ENCODE assay signal across 9 mouse cellular contexts in the genomic region with DNA sequence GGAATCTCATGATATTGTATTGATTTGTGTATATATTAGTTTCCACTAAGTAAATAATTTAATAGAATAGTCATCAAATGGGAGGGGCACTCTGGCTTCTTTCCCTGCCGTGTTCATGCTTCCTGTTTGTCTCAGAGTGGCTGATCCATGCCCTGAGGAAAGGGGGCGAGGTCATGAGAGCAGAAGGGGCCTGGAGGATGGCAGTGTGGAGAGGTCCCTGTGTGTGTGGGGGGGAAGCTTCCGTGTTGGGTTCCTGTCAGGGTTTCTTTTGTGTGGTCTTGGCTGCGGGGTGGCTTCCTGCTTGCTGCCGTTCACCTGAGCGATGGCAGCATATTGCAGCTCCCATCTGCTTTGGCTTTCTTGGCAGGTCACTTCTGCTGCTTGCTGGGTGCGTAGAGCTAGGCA.
A peak's percentile ranks its signal among the peaks of the same experiment; 100 is the strongest.
DNase-seq lines count a peak whose midpoint lies in the region; ATAC-seq lines count a peak whose summit lies in the region.
"Had no signal": no experiment of that assay in that cellular context is flagged by ENCODE, and none has a peak within 500 bp of the region (broad histone marks: within the 10 kb centered on the region; RNA-seq: fewer than 3 reads in every experiment).

No protein-coding gene starts in this region.

- 0 out of 2 replicates have a peak, but pooled peaks cover 3% of the 10 kb centered on the region for H3K36me3 ChIP-seq in limb, embryonic 13.5 days
- no peaks in the 10 kb centered on the region for H3K36me3 ChIP-seq in limb, embryonic 10.5 days
- H3K36me3 ChIP-seq: hindbrain, embryonic 15.5 days; midbrain, embryonic 10.5 days had no signal

- H3K27me3 ChIP-seq in limb, embryonic 13.5 days, result no peaks in the 10 kb centered on the region
- H3K27me3 ChIP-seq in limb, embryonic 10.5 days (ENCODE audit: low read depth, poor library complexity, severe bottlenecking), result no peaks in the 10 kb centered on the region
- H3K27me3 ChIP-seq: hindbrain, embryonic 15.5 days had no signal

- 67% methylated on average over 7 of the region's 7 CpGs for WGBS in limb, embryonic 13.5 days
- WGBS in limb, embryonic 10.5 days, result 80% methylated on average over 7 of the region's 7 CpGs

- peak overlapping the region; percentile 5; the same call in 1 of the 2 replicates for H3K9ac ChIP-seq in limb, embryonic 13.5 days
- H3K9ac ChIP-seq: hindbrain, embryonic 15.5 days had no signal

- no peak overlapping the region for H3K27ac ChIP-seq in limb, embryonic 13.5 days
- H3K27ac ChIP-seq in limb, embryonic 10.5 days, result no peak overlapping the region
- H3K27ac ChIP-seq: hindbrain, embryonic 15.5 days had no signal

- no peaks in the 10 kb centered on the region for H3K9me3 ChIP-seq in limb, embryonic 13.5 days
- no peaks in the 10 kb centered on the region for H3K9me3 ChIP-seq in limb, embryonic 10.5 days (replicated peaks)
- H3K9me3 ChIP-seq: hindbrain, embryonic 15.5 days; midbrain, embryonic 10.5 days had no signal

- H3K4me3 ChIP-seq in limb, embryonic 13.5 days, result no peak overlapping the region
- H3K4me3 ChIP-seq in limb, embryonic 10.5 days, result no peak overlapping the region
- H3K4me3 ChIP-seq: hindbrain, embryonic 15.5 days; midbrain, embryonic 10.5 days had no signal

- peaks cover 64% of the 10 kb centered on the region for H3K4me1 ChIP-seq in limb, embryonic 13.5 days
- H3K4me1 ChIP-seq in limb, embryonic 10.5 days, result peaks cover 31% of the 10 kb centered on the region

- ATAC-seq in limb, embryonic 13.5 days (ENCODE audit: low FRiP score, low read depth), result no peak
- peak; percentile 69 for ATAC-seq in inflammation-experienced regulatory T-cells, adult 6 months

- DNase-seq in limb, embryonic 10.5 days (ENCODE audit: low spot score), result no peak
- DNase-seq in cerebellum, adult 18-20 months, result peak; percentile 78 to 82
- DNase-seq in thymus, postnatal 25 days, result peak; percentile 86
- DNase-seq in frontal cortex, postnatal 10 days (ENCODE audit: low spot score in 2 of 2), result no peak
- DNase-seq in testis, postnatal 14 days (ENCODE audit: low spot score), result no peak

- H3K4me2 ChIP-seq in limb, embryonic 13.5 days (replicated peaks), result no peak overlapping the region
- H3K4me2 ChIP-seq: hindbrain, embryonic 15.5 days had no signal

Comparison
In these comparisons a context has a peak if more than half of its experiments do, and no peak if none do; other contexts are left out.
1. DNase-seq: peak in cerebellum, adult 18-20 months (2 of 2) and thymus, postnatal 25 days (single experiment); none in limb, embryonic 10.5 days (single experiment), frontal cortex, postnatal 10 days (0 of 2) and testis, postnatal 14 days (single experiment).